Mouse (Mus musculus) heart, embryonic 13.5 days (tissue): ENCODE results near the gene Cmtm2a. TPM values are rescaled to one million over a fixed set of nuclear protein-coding genes. Genes with fewer than 3 reads are reported as not detected.
"Not testable (repeated sequence)": the region's sequence is repeated elsewhere in the genome, so short reads cannot be mapped to it uniquely, and the experiment has no call there.

Source experiments
- ATAC-seq: fragments of 200-750 bp; cut with Nextera tagmentation; 2 replicates; pipeline ENCODE4 v1.8.0; 2017; ENCODE audit warnings: moderate TSS enrichment; ENCODE audit not compliant: insufficient number of reproducible peaks, low FRiP score, low TSS enrichment; ENCODE audit errors: extremely low read depth
- H3K27ac ChIP-seq: fragments of 300-500 bp; sonication (generic); replicated peaks from 2 replicates; pipeline ENCODE4 v1.5.1; 2015; ENCODE audit warnings: moderate library complexity, mild to moderate bottlenecking, inconsistent platforms
- H3K27me3 ChIP-seq: fragments of 300-500 bp; sonication (generic); replicated peaks from 2 replicates; pipeline ENCODE4 v1.6.1; 2015; ENCODE audit warnings: mild to moderate bottlenecking, inconsistent platforms
- H3K36me3 ChIP-seq: fragments of 300-500 bp; sonication (generic); 2 replicates; pipeline ENCODE4 v1.6.1; 2015; ENCODE audit warnings: mild to moderate bottlenecking, inconsistent platforms
- H3K4me1 ChIP-seq: fragments of 300-500 bp; sonication (generic); 2 replicates; pipeline ENCODE4 v1.6.1; 2015; ENCODE audit warnings: inconsistent platforms
- H3K4me2 ChIP-seq: fragments of 300-500 bp; sonication (generic); 2 replicates; pipeline ENCODE4 v1.6.1; 2015; ENCODE audit warnings: inconsistent platforms, mild to moderate bottlenecking, moderate library complexity
- H3K4me3 ChIP-seq: fragments of 300-500 bp; sonication (generic); 2 replicates; pipeline ENCODE4 v1.5.1; 2015; ENCODE audit warnings: moderate library complexity, mild to moderate bottlenecking, inconsistent platforms
- H3K9ac ChIP-seq: fragments of 300-500 bp; sonication (generic); 2 replicates; pipeline ENCODE4 v1.6.1; 2015; ENCODE audit warnings: inconsistent platforms, mild to moderate bottlenecking, moderate library complexity
- H3K9me3 ChIP-seq: fragments of 300-500 bp; sonication (generic); 2 replicates; pipeline ENCODE4 v1.6.1; 2016; ENCODE audit warnings: inconsistent platforms
- WGBS: fragments of 180-500 bp; shearing (Covaris S2); methylation state at CpG from one replicate; pipeline ENCODE4 v1.1.7; 2015; ENCODE audit warnings: mixed read lengths; 5-methylcytosine and 5-hydroxymethylcytosine counted together
- polyA plus RNA-seq: library from polyadenylated mRNA; unstranded; fragments of >200 nt; fragmentation: Nextera tagmentation; extraction: Ambion mirVana; gene quantifications from 2 replicates; pipeline ENCODE4 v1.2.1, GENCODE M21; 2015

Cmtm2a gene
- polyA plus RNA-seq: not detected in 2 replicates

DNA sequence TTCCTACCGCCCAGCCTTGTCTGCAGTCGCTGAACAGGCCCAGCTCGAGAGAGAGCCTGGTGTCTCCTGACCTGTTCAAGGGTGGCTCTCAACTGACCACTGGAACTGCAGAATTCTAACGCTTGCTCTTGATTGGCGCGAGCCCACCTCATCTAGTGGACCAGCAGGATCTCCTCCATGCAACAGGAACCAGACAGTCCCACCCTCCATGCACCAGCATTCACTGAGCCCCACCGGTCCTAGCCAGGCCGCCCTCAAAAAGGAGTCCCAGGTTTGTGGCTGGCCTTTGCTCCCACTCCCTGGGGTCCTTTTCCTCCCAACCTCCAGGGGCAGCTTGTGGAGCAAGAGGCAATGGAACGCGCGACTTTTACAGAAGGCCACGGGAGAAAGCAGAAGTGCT, at the start of gene Cmtm2a:
Cmtm2a (minus strand) TSS at position 101 of the 400 bp plus-strand sequence.
- not testable (repeated sequence) for H3K4me2 ChIP-seq, H3K9ac ChIP-seq, H3K4me1 ChIP-seq, H3K9me3 ChIP-seq, H3K36me3 ChIP-seq, H3K27ac ChIP-seq, ATAC-seq, H3K4me3 ChIP-seq, H3K27me3 ChIP-seq
- 78% methylated on average over 12 of the region's 12 CpGs for WGBS

DNA sequence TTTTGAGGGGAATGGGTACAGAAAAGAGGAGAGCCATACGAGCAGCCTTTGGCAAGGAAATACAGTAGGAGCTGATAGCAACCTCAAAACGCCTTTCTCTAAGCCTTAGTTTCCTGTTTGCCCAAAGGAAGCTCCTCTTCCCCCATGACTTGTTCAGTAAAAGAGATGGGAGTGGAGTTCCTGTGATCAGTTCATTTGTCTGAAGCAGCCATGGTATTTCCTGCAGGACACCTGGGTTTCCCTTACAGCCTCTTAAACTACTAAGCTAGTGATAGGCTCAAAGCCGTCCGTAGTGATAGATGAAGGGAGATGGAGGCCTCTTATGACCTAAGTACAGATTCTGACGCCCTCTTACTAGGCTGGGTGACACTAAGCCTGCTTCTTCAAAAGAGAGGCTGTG, 49.4 kb upstream of the Cmtm2a start:
- no peaks in the 10 kb centered on the region for H3K9me3 ChIP-seq
- no peak for ATAC-seq
- peak overlapping the region; percentile 94; the same call in 1 of the 2 replicates for H3K27ac ChIP-seq
- H3K4me1 ChIP-seq: peaks cover 54% of the 10 kb centered on the region
- H3K9ac ChIP-seq: peak overlapping the region; percentile 33; the same call in 1 of the 2 replicates
- 43% methylated on average over 5 of the region's 5 CpGs for WGBS
- H3K4me3 ChIP-seq: no peak overlapping the region
- H3K4me2 ChIP-seq: peak overlapping the region; percentile 83
- H3K36me3 ChIP-seq: peaks cover 37% of the 10 kb centered on the region
- H3K27me3 ChIP-seq: no peaks in the 10 kb centered on the region

DNA sequence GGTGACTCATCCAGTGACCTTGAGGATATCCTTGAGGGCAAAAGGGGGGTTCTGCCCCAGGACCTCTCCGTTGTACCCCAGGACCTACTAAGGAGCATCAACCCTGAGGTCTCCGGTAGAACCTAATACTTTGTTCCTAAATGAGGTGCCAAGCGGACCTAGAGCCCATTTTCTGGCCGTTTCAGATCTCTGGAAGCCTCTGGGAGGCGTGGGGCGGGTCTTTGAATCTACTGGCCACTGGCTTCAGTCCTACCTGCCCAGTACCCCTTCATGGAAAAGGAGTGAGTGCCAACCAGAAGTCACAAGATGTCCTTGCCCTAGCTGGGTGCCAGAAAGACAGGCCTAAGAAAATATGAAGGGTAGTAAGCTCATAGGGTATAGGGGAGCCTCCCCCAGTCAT, 48.7 kb upstream of the Cmtm2a start:
- H3K9me3 ChIP-seq: no peaks in the 10 kb centered on the region
- peak overlapping the region; percentile 94 for H3K27ac ChIP-seq
- WGBS: 36% methylated on average over 6 of the region's 6 CpGs
- peak overlapping the region; percentile 83 for H3K4me2 ChIP-seq
- peak overlapping the region; percentile 78 for H3K4me3 ChIP-seq
- H3K4me1 ChIP-seq: peaks cover 51% of the 10 kb centered on the region
- no peaks in the 10 kb centered on the region for H3K27me3 ChIP-seq
- no peak for ATAC-seq
- H3K36me3 ChIP-seq: peaks cover 29% of the 10 kb centered on the region
- H3K9ac ChIP-seq: peak overlapping the region; percentile 96

DNA sequence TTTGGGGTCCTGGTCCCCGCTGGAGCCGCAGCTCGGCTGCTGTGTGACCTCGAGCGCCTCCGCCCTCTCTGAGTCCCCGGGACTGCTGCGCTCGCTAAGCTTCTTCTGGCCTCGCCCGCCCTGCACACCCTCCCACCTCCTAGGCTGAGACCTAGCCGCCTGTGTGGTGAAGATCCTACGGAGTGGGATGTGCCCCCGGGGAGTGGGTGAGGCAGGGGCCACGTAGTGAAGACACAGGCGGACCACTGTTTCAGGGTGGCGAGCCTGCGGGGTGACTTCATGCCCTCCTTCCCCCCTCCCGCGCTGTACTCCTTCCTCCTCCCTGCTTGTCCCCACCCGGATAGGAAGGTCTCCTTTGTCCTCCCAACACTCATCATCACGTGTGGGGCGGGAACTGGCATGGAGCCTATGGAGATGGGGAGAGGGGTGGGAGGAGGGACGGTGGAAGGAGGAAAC, 48.2 kb upstream of the Cmtm2a start:
- peak; percentile 57; the same call in 1 of the 2 replicates for ATAC-seq
- peak overlapping the region; percentile 78 for H3K4me3 ChIP-seq
- under 1% methylated on average over 24 of the region's 24 CpGs for WGBS
- H3K36me3 ChIP-seq: peaks cover 24% of the 10 kb centered on the region
- H3K27me3 ChIP-seq: no peaks in the 10 kb centered on the region
- peak overlapping the region; percentile 94 for H3K27ac ChIP-seq
- H3K4me1 ChIP-seq: peaks cover 46% of the 10 kb centered on the region
- H3K9ac ChIP-seq: peak overlapping the region; percentile 96
- H3K9me3 ChIP-seq: no peaks in the 10 kb centered on the region
- peak overlapping the region; percentile 83 for H3K4me2 ChIP-seq

DNA sequence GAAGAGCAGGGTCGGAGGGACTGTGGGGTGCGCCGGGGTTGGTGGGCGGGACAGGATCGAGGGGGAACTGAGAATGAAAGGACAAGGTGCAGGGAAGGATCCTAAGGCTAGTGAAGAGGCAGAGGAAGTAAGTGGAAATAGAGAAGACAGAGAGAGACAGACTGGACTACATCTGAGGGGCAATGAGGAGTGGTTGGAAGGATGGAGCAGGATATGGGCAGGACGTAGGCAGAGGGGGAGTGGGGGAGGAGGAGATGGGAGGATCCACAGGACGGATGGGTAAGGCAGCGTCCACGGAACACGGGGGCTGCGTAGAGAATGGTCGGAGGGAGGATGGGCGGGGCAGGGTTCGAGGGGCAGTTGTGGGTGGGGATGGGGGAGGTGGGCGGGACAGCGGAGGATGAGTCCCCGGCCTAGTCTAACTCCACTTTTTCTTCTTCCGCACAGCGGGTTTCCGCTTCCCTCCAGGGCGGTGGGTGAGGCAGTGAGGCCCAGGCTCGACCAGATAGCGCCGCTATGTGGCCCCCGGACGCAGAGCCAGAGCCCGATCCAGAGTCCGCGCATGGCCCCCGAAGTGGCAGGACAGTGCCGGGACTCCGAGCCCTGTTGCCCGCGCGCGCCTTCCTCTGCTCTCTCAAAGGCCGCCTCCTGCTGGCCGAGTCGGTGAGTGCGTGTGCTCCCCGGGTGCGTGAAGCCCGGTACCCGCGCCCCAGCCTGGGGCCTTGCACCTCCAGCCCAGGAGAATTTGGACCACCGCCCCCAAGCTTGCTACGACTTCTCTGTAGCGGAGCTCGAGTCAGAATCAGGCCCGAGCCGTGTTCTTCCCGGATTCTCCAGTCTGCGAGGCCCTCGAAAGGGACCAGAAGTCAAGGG, 47.5 kb upstream of the Cmtm2a start:
- Histone ChIP-seq H3K4me1 (peaks cover 46% of the 10 kb centered on the region), H3K9ac (peak overlapping the region; percentile 96), H3K27ac (peak overlapping the region; percentile 94), H3K4me2 (peak overlapping the region; percentile 83), H3K4me3 (peak overlapping the region; percentile 78), H3K9me3 (no peaks in the 10 kb centered on the region), H3K36me3 (peaks cover 18% of the 10 kb centered on the region), H3K27me3 (no peaks in the 10 kb centered on the region)
- peak; percentile 39 for ATAC-seq
- WGBS: under 1% methylated on average over 45 of the region's 54 CpGs

DNA sequence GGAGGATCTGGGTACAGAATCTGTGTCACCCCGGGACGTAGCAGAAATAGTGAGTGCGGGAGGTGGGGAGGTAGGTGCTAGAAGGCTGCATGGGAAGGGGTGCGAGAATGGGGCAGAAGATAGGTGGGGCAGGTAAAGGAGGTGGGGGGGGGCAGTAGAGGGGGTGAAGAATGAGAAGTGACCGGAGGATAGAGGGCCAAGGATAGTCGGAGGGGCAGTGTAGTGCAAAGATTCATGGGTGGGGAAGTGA, 46.9 kb upstream of the Cmtm2a start:
- H3K9me3 ChIP-seq: no peaks in the 10 kb centered on the region
- H3K4me3 ChIP-seq: peak overlapping the region; percentile 78
- H3K4me1 ChIP-seq: peaks cover 46% of the 10 kb centered on the region
- H3K9ac ChIP-seq: peak overlapping the region; percentile 96
- H3K36me3 ChIP-seq: peaks cover 12% of the 10 kb centered on the region
- 3% methylated on average over 6 of the region's 6 CpGs for WGBS
- no peak for ATAC-seq
- H3K27me3 ChIP-seq: no peaks in the 10 kb centered on the region
- H3K27ac ChIP-seq: peak overlapping the region; percentile 94
- peak overlapping the region; percentile 83 for H3K4me2 ChIP-seq

DNA sequence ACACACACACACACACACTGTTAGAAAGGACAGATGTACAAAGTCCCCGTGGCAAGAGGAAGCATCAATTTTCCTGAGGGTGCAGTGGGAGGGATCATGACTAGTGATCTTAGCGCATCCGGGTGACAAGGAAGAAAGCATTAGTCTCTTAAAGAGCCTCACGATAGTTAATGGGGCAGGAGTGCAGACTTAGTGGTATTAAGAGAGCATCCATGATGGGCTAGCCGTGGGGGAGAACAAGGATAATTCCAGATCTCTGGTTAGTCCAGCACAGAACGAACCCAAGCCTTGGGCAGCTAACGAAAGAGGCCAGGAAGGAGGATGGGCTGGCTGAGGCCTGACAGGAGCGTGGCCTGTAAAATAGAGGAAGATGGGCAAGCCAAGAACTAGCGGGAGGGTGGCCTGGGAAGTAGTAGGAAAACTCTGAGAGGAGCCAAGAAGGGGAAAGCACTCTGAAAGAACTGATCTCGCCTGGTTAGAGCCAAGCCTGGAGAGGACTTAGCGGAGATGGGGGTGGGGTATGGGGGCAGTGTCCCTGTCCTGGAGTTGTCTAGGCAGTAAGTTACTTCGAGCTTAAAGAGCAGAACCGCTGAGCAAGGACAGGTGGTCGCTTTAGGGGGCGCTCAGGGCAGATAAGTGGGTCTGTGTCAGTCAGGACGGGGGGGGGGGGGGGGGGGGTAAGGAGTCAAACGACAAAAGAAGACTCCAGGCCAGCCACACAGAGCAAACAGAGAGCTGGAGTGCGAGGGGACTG, 46.4 kb upstream of the Cmtm2a start, which contains the start of gene Cmtm3:
Cmtm3 (plus strand) TSS at position 182 of the 754 bp plus-strand sequence.
- H3K4me1 ChIP-seq: peaks cover 45% of the 10 kb centered on the region
- H3K9ac ChIP-seq: peak within 1 kb of the TSS; percentile 96
- no peaks in the 10 kb centered on the region for H3K27me3 ChIP-seq
- ATAC-seq: no peak
- H3K4me3 ChIP-seq: peak within 1 kb of the TSS; percentile 78
- WGBS: 20% methylated on average over 18 of the region's 18 CpGs
- H3K4me2 ChIP-seq: peak within 1 kb of the TSS; percentile 83
- H3K9me3 ChIP-seq: no peaks in the 10 kb centered on the region
- H3K36me3 ChIP-seq: peaks cover 8% of the 10 kb centered on the region
- H3K27ac ChIP-seq: peak within 1 kb of the TSS; percentile 94

DNA sequence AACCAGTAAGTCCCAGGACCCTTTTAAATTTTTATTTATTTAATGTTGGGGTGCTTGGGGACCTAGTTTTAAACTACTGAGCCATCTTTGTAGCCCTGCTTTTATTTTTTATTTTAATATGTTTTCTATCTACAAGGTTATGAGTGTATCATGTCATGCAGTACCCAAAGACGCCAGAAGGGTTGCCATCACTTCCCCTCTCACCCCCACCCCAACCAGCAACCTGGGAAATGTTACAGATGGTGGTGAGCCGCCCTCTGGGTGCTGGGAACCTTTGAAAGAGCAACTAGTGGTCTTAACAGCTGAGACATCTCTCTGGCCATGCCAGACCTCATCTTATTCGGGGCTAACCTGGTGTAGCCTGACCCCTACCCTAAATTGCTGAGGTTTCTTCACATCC, 44.9 kb upstream of the Cmtm2a start:
- Histone ChIP-seq H3K27ac (no peak overlapping the region), H3K27me3 (no peaks in the 10 kb centered on the region), H3K9ac (no peak overlapping the region), H3K9me3 (no peaks in the 10 kb centered on the region), H3K4me2 (no peak overlapping the region), H3K4me1 (peaks cover 30% of the 10 kb centered on the region), H3K4me3 (no peak overlapping the region), H3K36me3 (no peaks in the 10 kb centered on the region)
- ATAC-seq: no peak
- WGBS: 54% methylated on average over 3 of the region's 3 CpGs

DNA sequence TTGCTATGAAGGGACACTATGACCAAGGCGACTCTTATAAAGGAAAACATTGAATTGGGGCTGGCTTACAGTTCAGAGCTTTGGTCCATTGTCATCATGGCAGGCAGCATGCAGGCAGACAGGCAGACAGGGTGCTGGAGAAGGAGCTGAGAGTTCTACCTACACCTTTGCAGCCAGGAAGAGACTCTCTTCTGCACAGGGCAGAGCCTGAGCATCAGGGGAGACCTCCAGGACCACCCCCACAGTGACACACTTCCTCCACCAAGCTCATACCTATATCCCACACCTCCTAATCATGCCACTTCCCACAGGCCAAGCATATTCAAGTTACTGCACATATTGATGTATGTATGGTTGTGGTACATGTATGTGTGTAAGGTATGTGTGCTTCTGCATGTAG, 43.8 kb upstream of the Cmtm2a start:
- H3K27me3 ChIP-seq: no peaks in the 10 kb centered on the region
- H3K4me3 ChIP-seq: no peak overlapping the region
- peaks cover 19% of the 10 kb centered on the region for H3K4me1 ChIP-seq
- H3K36me3 ChIP-seq: no peaks in the 10 kb centered on the region
- H3K27ac ChIP-seq: no peak overlapping the region
- WGBS: 74% methylated on average over 1 of the region's 1 CpGs
- no peak overlapping the region for H3K9ac ChIP-seq
- H3K4me2 ChIP-seq: no peak overlapping the region
- H3K9me3 ChIP-seq: no peaks in the 10 kb centered on the region
- no peak for ATAC-seq

DNA sequence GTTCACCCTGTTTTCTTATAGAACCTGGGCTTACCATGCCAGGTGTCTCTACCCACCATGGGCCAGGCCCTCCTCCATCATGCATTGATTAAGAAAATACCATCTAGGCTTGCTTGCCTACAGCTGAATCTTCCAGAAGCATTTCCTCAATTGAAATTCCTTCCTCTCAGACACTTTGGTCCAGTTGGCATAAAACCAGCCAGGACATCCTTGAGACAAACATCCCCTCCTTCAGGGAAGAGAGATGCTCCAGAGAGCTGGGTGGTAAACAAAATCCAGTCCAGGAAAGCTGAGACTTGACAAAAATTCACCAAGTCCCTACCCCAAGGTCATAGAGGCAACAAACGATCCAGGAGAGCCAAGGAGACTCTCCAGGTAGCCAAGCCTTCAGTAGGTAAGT, 41.2 kb upstream of the Cmtm2a start:
- Histone ChIP-seq H3K4me2 (no peak overlapping the region), H3K4me3 (no peak overlapping the region), H3K36me3 (no peaks in the 10 kb centered on the region), H3K27ac (no peak overlapping the region), H3K9ac (no peak overlapping the region), H3K27me3 (no peaks in the 10 kb centered on the region), H3K4me1 (peaks cover 3% of the 10 kb centered on the region; the same call in 1 of the 2 replicates), H3K9me3 (no peaks in the 10 kb centered on the region)
- 74% methylated on average over 1 of the region's 1 CpGs for WGBS
- ATAC-seq: no peak

DNA sequence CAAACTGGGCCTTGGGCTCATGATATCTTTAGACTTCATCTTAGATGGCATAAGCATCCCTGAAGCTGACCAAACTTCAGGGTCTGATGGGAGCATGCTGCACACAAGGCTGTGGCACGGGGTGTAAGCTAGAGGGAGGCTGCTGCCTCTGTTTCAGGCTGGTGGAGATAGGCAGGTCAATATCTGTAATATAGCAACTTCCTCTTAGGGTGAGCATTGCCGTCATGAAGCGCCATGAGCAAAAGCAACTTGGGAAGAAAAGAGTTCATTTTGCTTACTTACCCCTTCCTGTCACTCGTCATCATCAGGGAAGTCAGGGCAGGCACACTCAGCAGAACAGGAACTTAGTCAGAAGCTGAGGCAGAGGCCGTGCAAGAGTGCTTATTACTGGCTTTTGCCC, 40.8 kb upstream of the Cmtm2a start:
- Histone ChIP-seq H3K36me3 (no peaks in the 10 kb centered on the region), H3K4me1 (no peaks in the 10 kb centered on the region), H3K27me3 (no peaks in the 10 kb centered on the region), H3K27ac (no peak overlapping the region), H3K9ac (no peak overlapping the region), H3K4me3 (no peak overlapping the region), H3K4me2 (no peak overlapping the region), H3K9me3 (no peaks in the 10 kb centered on the region)
- ATAC-seq: no peak
- 57% methylated on average over 5 of the region's 5 CpGs for WGBS
